Mouse (Mus musculus) urinary bladder, adult 2 months (tissue): ENCODE data around the gene Aatk. TPM values are rescaled to one million over a fixed set of nuclear protein-coding genes. Genes with fewer than 3 reads are reported as not detected.
A peak's percentile ranks its signal among the peaks of the same experiment; 100 is the strongest.

Experiments used
- DNase-seq: peaks from one replicate; pipeline ENCODE4 v3.0.0; 2022; ENCODE audit warnings: low spot score
- polyA plus RNA-seq: library from polyadenylated mRNA; depleted of rRNA; stranded (reverse); fragments of >200 nt; gene quantifications from 2 replicates; pipeline ENCODE4 v1.2.3, GENCODE M21; 2012

Aatk gene
- polyA plus RNA-seq, 1 experiment, result 15.2 TPM

DNA sequence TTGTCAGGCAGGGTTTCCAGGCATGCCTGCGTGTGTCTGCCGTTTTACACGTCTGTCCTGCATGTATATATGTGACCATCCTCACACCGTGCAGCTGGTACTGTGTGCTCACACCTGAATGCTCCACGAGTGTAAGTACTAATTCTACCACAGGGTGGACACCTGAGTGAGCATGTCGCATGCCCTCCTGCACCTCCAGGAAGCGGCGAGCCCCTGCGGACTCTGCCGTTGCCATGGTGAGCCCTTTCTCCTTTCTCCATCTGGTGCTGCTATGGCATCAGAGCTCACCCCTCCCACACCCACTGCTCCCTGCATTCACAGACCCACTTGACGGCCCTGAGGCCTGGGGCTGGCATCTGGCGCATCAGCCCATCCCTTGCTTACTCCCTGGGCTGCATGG lies 24.1 kb downstream of the Aatk start:
- DNase-seq, result no peak

DNA sequence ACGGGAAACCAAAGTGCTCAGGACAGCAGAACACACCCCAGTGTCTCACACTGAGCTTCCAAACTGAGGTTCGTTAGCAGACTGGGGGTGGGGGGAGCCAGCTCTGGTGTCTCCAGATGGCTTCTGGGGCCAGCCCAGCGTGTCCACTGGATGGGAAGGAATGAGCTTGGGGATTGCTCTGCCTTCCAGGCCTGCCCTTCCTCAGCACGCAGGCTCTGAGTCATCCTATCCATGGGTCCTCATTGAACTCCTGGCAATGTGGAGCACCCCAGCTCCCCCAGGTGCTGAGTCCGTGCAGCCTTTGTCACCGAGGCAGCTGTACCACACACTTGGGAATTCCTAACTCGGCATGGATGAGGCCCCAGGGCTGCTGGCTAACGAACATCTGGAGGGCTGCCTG lies 24.8 kb downstream of the Aatk start:
- DNase-seq, result no peak

DNA sequence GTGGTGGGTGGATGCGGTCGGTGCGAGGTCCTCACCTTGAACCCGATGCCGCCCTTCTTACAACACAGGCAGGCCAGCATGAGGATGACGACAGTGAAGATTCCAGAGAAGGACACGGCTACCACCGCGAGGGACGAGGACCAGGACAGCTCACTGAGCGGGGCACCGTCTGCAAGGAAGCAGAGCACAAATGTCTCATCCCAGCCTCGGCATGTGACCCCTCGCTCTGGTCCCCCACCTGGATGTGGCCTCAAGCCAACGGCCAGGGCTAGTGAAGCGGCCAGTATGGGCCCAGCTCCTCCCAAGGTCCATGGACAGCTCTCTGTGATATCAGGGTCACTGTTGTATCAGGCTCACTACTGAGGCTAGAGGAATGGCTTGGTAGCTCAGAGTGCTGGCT lies 25.6 kb downstream of the Aatk start:
- DNase-seq, result no peak

DNA sequence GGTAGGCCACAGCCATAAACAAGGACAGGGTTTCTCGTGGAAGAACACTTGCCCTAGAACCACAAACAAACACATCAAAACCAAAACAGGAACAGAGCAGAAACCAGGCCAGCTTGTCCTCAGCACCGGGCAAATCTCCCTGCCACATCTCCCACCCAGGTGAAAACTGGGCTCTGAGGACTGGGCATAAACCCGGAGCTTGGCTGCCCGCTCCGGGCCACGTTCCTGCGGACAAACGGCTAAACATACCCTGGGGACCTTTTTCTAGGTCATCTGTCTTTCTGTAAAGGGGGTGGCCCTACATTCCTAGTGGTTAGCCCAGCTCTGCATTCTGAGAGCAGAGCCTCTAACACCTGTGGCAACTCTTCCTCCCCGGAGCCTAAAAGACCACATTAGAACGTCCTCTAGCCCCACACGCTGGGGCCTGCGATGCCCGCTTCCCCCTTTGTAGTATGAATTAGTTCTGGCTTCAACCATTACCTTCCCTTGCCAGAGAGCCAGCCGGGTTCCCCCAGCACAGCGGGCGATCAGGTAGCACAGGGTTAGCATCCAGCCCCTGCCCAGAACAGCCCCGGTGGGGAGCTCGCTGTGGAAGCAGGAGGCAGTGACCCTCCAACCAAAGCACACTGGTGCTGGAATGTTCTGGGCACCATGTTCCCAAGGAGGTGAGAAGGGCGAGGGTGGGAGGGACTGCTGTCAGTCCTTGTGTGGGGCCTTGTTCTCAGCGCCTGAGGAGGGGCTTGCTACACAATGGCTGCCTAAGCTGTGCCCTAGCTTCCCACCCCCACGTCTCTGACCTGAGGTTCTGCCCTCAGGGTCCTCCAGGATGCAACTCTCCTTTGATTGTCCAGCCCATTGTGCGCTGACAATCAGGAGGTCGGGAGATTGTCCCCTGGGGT lies 27.2 kb downstream of the Aatk start:
- DNase-seq, result no peak

DNA sequence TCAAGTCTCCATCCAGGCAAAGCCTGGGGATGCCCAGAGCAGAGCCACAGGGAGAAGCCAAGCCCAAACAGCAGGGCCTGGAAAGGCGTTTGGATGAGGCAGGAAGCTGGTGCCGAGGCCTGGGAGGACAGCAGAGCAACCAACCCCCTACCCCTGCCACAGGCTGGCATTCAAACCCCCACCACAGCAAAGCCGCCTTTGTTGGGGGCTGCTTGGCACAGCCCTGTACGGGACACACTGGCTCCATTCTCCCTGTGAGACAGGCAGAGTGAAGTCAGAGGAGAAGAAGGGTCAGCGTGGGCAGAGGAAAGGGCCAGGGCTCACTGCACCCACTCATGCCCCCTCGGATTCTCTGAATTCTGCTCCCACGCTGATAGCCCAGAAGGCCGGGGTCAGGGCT lies 30.0 kb downstream of the Aatk start:
- DNase-seq, result no peak

DNA sequence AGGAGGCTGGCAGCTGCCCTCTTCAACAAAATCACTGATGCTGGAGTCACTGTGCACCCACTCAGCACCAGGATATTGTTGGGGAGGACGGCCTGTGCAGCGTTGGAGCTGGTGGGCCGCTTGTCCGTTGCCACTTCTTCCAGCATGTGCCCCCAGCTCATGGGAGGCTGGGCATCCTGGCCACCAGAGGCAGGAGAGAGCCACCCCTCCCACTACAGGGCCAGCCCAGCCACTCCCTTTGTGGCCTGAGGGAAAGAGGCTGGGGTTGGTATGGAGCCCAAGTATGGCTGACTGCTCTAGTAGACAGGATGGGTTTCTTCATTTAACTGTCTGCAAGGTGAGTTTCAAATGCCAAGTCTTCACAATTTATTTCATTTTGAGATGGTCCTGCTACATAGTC lies 32.2 kb downstream of the Aatk start:
- no peak for DNase-seq

DNA sequence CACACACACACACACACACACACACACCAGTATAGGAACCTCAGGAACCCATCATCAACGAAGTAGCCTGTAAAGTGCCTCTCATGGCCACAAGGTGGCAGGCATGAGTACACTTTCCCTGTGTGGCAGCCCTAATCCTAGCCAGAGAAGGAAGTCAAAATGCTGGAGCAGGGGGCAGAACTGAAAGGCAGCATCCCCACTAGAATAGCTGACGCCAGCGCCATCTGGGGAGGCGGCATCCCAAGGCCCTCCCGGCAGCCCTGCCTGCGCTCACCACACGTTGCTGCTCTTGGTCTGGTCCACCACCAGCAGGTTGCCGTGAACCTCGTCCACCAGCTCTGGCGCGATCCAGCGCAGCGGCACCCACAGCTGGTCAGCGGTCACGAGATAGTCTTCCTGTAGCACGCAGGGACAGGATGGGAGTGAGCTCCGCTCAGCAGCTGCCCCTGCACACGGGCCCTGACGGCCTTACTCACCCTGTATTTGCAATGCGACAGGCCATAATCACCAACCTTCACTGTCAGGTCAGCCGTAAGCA lies 33.7 kb downstream of the Aatk start:
- DNase-seq, result peak; percentile 66

DNA sequence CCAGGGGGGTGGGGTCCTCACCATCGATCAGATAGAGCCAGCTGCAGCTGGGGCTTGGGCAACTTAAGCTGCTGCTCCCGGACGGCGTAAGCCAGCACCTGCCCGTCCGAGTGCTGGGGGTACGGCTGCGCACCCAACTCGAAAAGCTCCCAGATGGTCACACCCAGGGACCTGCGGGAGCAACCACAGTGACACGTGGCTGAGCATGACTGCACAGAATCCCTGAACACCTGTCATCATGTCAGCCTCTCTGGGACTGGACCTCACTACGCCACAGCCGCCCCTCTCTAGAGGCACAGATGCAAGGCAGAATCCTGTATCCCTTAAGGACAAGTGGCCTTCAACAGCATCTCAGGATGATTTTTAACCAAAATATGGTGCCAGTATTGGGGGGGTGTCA lies 34.3 kb downstream of the Aatk start:
- no peak for DNase-seq

DNA sequence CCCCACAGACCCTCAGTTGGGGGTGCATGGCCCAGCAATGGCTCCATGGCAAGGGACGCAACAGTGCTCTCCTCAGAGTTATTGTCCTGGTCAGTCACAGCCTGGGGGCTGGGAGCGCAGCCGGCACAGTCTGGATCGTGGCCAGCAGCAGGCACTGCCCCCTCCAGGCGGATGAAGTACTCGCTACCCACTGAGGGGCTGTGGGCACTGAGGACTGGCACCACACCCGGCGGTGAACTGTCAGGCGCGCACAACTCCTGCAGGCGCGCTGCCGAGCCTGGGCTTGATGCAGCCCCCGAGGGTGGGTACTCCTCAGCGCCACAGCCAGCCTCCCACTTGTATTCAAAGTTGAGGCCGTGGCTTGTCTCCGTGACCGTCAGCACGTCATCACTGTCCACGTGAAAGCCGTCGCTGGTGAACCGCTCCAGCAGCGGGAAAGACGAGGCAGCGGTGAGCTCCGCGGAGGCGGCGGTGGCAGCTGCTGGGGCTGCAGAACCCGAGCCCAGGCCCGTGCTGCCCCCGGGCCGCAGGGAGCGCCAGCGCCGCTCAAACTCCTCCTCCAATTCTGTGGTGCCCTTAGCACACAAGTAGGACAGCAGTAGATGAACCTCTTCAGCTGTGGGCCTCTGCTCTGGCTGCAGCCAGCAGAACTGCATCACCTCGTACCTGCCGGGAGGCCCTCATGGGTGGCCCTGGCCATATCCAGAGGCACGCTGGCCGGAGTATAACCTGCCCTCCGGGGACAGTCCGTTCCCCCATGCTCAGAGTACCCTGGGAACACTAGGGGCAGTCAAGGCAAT lies 35.0 kb downstream of the Aatk start:
- no peak for DNase-seq

DNA sequence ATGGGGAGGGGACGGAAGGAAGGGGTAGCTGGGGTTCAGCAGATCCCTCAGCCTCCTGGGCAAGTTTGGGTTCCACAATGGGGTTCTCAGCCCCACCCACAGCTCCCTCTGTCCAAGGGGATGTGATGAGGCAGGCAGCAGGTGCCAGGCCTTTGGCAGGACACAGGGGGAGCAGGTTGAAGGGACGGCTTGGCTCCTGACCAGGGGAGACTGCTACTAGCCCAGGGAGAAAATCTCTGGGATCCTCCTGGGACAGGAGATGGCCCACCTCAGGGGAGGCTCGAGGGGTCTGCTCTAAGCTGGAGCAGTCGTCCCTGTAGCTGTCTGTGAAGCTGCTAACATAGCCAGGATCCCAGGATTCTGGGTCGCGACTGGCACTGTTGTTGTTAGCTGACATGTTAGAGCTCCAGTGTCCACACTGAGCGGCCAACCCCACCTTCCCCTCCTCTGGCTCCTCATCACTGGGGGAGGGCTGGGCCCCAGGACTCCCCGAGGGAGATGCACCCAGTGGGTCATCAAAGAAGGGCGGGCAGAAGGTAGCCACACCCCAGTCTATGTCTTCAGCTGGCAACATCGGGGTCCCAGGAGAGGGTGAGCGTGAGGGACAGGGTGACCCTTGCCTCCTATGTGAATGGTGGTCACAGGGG lies 35.7 kb downstream of the Aatk start:
- DNase-seq, result no peak

DNA sequence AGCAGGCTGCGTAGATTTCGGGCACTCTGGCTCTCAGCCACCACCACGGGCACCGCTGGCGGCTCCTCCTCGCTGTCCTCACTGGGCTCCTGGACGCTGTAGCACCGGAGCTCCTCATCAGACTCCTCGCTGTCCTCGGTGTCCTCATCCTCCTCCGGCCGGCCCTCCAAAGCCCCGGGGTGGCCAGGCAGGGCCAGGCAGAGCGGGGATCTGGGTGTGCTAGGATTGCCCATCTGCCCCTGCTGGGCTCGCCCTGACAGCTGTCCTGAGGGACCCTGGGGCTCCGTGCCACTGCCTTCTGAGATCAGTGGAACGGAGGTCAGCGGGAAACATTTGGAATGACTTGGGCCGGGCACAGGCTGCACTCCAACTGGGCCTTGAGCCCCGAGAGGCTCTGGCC lies 37.0 kb downstream of the Aatk start:
- DNase-seq, result no peak

DNA sequence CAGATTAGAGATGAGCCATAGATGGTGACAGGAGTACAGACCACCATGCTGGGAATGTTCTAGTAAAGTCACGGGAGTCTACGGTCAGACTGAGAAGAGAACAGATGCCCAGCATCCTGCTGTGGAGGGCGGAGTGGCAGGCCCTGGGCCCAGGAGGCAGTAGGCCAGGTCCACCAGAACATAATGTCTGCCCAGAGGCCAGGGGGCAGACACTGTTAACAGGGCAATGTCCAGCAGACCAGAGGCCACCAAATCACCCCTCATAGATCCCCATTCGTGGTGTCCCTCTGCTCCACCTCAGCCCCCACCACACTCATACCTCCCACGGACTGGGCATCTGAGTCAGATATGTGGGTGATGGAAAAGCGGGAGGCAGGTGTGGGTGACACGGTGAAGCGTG lies 38.0 kb downstream of the Aatk start:
- no peak for DNase-seq

DNA sequence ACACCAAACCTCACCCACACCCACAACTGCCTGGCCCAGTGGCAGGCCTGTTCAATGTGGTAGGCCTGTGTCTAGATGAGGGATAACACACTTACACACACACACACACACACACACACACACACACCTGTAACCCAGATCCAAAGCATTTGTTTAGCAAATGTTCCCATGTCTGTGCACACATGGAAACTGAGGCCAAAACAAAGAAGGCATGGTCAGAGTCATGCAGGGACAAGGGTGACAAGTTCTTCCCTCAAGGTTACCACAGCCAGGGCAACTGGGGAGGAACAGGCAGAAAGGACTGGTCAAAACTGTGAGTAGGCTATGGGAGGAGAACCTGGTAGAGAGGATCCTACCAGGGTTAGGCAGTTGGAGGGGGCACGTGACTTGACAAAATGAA lies 38.5 kb downstream of the Aatk start:
- no peak for DNase-seq

DNA sequence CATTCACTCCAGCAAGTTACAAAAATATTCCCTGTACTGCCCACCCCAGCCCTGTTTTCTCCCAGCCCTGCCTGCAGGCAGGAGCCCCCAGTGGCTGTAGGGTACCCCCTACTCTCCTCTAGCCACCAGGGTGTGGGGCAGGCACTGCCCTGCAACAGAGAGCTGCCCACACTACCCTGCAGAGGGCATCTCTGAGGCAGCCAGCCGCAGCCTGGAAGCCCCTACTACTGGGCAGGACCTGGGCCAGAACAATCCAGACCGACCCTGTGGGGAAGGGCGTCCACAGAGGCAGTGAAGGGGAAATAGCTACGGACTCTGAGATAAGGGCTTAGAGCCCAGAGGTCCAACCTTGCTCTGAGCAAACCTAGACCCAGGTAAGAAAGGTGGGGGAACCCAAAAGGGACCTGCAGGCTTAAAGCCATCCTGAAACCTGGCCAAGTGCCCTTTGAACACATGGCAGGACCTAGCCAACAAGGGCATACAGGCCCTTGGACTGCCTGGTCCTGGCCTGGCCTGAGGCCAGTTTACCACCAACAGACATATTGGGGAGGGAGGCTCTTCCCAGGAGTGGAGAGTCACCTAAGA lies 39.4 kb downstream of the Aatk start:
- DNase-seq, result no peak

DNA sequence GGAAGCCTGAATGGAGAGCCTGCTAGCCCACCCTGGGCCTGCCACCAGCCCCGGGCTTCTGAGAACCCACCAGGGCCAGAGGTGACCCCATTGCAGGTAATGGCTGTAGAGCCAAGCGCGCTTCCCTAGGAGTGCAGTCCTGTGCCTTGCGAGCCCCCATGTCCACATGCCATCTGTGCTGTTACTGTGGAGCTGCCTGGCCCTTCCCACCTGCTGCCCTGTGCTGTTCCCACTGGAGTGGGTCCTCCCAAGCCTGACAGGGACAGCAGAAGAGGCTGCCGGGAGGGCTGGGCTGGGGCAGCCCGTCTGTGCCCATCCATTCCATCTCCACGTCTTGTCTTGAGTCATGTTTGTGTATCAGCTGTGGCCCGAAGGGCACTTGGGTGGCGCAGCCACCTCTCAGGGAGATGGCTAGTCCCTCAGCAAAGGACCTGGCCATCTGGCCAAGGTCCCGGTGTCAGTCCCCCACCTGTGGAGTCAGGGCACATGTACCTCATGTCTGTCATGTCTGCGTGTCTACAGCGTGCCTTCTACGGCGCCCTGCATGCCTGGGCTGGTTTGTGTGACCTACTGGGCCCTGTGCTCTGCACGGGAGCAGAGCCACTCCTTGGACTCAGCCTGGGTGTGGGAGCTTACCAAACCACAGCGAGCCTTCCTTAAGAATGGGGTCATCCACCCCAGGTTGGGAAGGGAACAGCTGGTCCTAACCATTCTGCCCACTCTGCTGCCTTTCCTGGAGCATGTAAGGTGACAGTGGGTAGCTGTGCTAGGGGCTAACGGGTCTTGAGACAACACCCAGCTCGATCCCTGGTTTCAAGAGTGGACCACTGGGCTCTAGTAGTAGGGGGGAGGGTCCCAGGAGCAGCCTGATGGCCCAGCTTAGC lies 41.3 kb downstream of the Aatk start:
- DNase-seq, result no peak

DNA sequence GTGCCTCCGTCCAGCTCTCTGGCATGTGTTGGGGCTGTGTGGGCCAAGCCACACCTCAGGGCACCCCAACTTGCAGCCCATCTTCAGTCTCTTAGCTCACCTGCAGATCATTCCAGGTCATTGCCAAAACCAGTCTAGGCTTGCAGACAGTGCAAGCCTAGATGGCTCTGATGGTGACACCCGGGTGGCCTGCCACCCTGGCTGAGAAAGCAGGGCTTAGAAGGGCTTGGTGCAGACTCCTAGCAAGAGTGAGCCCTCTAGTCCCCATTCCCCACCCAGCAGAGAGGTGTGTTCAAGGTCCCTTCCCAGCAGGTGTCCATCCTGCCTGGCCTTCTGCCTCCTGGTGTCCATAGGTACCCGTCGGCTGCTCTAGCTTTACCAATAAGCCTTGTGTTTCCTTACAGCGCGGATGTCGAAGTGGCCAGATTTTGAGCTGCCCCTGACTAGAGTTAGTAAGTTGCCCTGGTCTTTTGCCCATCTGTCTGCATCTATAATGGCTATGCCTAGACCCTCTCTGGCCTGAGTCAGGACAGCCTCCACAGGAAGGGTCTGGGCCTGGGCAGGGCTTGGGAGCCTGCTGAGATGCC lies 44.2 kb downstream of the Aatk start:
- no peak for DNase-seq

DNA sequence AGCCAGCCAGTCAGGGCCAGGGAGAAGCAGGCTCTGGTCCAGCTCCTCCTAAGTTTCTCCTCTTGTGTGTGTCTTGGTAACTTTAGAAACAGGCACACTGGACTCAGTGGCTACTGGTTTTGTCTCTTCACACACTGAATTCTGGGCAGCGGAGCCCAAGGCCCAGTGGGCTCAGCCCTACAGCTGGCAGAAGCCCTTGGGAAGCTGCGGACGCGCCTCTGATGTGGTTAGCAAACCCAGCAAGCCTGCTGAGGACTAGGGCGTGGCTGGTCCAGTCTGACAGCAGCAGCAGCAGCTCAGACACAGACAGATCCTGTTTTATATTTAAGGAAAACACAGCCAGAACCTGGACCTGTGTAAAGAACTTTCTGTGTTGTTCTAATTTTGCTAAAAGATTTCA lies 44.9 kb downstream of the Aatk start:
- no peak for DNase-seq

DNA sequence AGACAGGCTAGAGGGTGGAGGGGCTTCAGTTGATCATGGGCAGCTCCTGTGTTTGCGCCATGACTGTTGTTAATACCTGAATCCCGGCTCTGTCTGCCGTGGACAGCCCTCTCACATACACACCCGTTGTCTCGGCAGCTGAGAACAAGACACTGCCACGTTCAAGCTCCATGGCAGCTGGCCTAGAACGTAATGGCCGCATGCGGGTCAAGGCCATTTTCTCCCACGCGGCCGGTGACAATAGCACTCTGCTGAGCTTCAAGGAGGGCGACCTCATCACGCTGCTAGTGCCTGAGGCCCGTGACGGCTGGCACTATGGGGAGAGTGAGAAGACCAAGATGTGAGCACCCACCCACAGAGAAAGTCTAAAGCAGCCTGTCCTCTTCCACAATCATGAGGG lies 49.6 kb downstream of the Aatk start:
- DNase-seq, result no peak

DNA sequence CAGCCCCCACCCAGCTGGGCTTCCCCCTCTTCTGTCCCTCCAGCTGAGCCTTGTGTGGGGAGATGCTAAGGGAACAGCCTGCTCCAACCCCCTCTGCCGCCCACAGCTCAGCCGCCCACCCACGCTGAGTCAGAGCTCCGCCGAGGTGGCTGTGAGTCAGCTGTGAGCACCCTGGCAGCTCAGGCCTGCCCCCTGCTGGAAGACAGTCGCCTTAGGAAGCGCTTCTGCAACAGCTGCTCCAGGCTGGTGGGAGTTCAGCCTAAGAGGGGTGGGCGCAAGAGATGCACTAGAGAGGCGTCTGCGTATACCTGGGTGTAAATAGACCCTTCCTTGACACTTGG lies 55.7 kb downstream of the Aatk start:
- DNase-seq, result peak; percentile 91

DNA sequence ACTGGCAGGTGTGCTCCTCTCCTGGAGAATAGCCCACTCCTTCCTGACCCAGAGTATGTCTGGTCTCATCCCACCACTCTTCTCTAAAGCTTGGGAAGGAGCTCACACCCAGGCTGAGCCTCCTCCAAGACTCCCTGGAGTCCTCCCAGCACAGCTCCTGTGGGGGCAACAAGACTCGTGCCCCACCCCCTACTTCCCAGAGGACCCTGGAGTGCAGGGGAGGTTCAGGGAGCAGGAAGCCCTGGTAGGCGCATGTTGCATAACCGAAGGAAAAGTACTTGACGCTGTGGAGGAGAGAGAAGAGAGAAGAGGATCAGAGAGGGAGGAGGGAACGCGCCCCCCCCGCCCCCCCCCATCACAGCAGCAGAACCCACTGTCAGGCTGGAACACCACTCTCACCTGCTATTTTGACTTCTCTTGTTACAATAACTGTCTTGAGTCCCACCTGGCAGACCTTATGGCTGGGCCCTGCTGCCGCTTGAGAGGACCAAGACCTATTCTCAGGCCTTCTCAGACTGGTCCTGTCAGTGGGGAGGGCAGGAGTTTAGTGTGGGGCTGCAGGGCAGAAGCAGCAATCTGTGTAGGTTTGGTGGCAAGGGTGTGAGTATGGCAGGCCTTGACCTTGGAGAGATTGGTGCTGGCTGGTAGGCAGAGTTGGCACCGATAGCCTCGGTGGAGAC lies 56.2 kb downstream of the Aatk start:
- no peak for DNase-seq
